Mouse (Mus musculus) G1E-ER4 (cell line): ENCODE data around the gene Gm21870. TPM values are rescaled to one million over a fixed set of nuclear protein-coding genes. Genes with fewer than 3 reads are reported as not detected.
"Not testable (repeated sequence)": the region's sequence is repeated elsewhere in the genome, so short reads cannot be mapped to it uniquely, and the experiment has no call there.

Experiments used
- GATA1 ChIP-seq: IDR thresholded peaks from one replicate; pipeline ENCODE4 v1.8.0; 2012; ENCODE audit warnings: low read length, inconsistent platforms
- polyA plus RNA-seq: library from polyadenylated mRNA; stranded (reverse); fragments of >175 nt; gene quantifications from 2 replicates; pipeline ENCODE4 v1.2.3, GENCODE M21; 2012

Gene Gm21870
- not detected in 2 replicates for polyA plus RNA-seq

DNA sequence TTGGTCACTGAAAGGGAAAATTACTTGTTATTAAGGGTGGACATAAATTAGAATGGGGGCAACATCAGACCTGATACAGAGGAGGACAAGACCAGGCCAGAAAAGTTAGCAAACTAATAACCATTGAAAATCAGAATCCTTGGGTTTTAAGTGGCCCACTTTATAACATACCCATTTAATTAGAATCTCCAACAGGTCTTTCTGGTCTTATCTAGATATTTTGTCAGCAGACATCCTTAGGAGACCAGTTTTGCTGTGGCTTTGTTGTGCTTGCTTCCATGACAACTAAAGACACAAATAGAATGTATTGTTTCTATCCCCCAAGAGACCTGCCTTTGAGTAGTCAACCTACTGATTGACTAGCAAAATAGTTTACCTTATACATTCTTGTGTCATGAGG lies at the start of gene Gm21870:
Gene Gm21870 (minus strand): TSS at position 101 of the 400 bp plus-strand sequence.
- not testable (repeated sequence) for TF ChIP-seq GATA1

DNA sequence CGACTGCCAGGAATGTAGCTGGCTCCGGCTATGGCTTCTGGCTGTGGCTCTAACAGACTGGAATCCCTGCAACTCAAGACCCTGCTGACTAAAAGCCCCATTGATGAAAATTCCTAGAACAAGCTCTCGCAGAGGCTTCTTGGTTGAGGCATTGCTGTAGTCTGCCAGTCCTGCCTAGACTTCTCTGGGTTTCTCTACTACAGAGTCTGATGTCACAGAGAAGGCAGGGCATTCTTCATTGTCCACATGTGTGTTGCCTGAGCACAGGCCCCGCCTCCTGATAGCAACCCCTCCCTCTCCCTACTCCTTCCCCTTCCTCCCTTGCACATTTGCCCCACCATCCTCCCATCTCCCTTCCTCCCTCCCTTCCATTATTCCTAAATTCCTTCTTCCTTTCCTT lies 30.2 kb downstream of the Gm21870 start, which contains the start of gene Btbd35f6:
Gene Btbd35f6 (minus strand): TSS at position 101 of the 400 bp plus-strand sequence.
- not testable (repeated sequence) for TF ChIP-seq GATA1

Other genes starting within 250 kb of the Gm21870 start
- not detected in 2 replicates for gene Btbd35f6, start 30.3 kb downstream of the Gm21870 start, polyA plus RNA-seq
- gene Btbd35f9, start 174.7 kb upstream of the Gm21870 start, polyA plus RNA-seq: not detected in 2 replicates